ENCODE assay signal across 9 mouse cellular contexts in the genomic region with DNA sequence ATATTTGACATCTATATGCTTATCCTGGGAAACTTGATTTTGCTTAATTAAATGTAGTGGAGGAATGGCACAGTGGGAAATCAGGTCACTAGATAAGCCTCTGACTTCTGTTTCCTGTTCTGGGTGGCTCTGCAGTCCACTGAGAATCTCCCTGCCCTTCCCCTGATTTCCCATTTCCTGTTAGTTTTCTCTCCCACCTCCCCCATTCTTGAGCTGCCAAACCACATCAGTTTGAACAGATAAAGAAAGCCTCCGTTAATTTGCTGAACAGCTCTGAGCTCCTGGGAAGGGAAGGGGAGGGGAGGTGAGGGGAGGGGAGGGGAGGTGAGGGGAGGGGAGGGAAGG. TPM values are rescaled to one million over a fixed set of nuclear protein-coding genes. Genes with fewer than 3 reads are reported as not detected.
DNase-seq lines count a peak whose midpoint lies in the region; ATAC-seq and TF ChIP-seq lines count a peak whose summit lies in the region.
"Had no signal": no experiment of that assay in that cellular context is flagged by ENCODE, and none has a peak within 500 bp of the region (broad histone marks: within the 10 kb centered on the region; RNA-seq: fewer than 3 reads in every experiment).

No protein-coding gene starts in this region.

- 0% methylated on average over 1 of the region's 1 CpGs for WGBS in forebrain, postnatal 0 days
- WGBS in kidney, embryonic 14.5 days: 30% methylated on average over 1 of the region's 1 CpGs
- whole genome bisulfite sequencing in neural tube, embryonic 14.5 days: 10% methylated on average over 1 of the region's 1 CpGs

- H3K4me2 ChIP-seq in forebrain, postnatal 0 days (ENCODE audit: low read depth): no peak overlapping the region
- no peak overlapping the region for H3K4me2 ChIP-seq in kidney, embryonic 14.5 days (replicated peaks; ENCODE audit: low read depth, low read length)
- no peak overlapping the region for H3K4me2 ChIP-seq in neural tube, embryonic 14.5 days (ENCODE audit: low read depth, low read length)

- H3K27me3 ChIP-seq in forebrain, postnatal 0 days (ENCODE audit: insufficient read depth, low read length): no peaks in the 10 kb centered on the region
- no peaks in the 10 kb centered on the region for H3K27me3 ChIP-seq in kidney, embryonic 14.5 days (ENCODE audit: control insufficient read depth, insufficient read depth, low read length)
- H3K27me3 ChIP-seq in neural tube, embryonic 14.5 days (ENCODE audit: control insufficient read depth, insufficient read depth, low read length): no peaks in the 10 kb centered on the region

- H3K9ac ChIP-seq in forebrain, postnatal 0 days: no peak overlapping the region
- no peak overlapping the region for H3K9ac ChIP-seq in kidney, embryonic 14.5 days (ENCODE audit: low read depth, low read length)
- no peak overlapping the region for H3K9ac ChIP-seq in neural tube, embryonic 14.5 days (replicated peaks; ENCODE audit: low read depth, low read length)

- intact Hi-C loops in gastrocnemius, adult 2 months (cut with DNase I): no loop called here

- TF ChIP-seq CTCF in gastrocnemius, adult 2 months (IDR thresholded peaks at IDR 0.05): no peak
- no peak for TF ChIP-seq CTCF in forebrain, postnatal 0 days (IDR thresholded peaks at IDR 0.05; ENCODE audit: low read depth)

- H3K36me3 ChIP-seq in forebrain, postnatal 0 days (ENCODE audit: insufficient read depth): peaks cover 24% of the 10 kb centered on the region
- peaks cover 31% of the 10 kb centered on the region for H3K36me3 ChIP-seq in kidney, embryonic 14.5 days (ENCODE audit: control insufficient read depth, insufficient read depth, low read length)
- H3K36me3 ChIP-seq in neural tube, embryonic 14.5 days (ENCODE audit: control insufficient read depth, insufficient read depth, low read length): peaks cover 5% of the 10 kb centered on the region; the same call in 1 of the 2 replicates

- H3K4me1 ChIP-seq in forebrain, postnatal 0 days (ENCODE audit: insufficient read depth): peaks cover 7% of the 10 kb centered on the region; the same call in 1 of the 2 replicates
- peaks cover 37% of the 10 kb centered on the region for H3K4me1 ChIP-seq in kidney, embryonic 14.5 days (ENCODE audit: control insufficient read depth, insufficient read depth, low read length)
- H3K4me1 ChIP-seq in neural tube, embryonic 14.5 days (ENCODE audit: control insufficient read depth, insufficient read depth, low read length): peaks cover 9% of the 10 kb centered on the region; the same call in 1 of the 2 replicates

- no peak for DNase-seq in gastrocnemius, adult 2 months
- DNase-seq in gastrocnemius, postnatal 10 days: no peak
- DNase-seq in forebrain, postnatal 0 days: no peak
- no peak for DNase-seq in urinary bladder, postnatal 36 days (ENCODE audit: low spot score in 2 of 2)
- no peak for DNase-seq in testis, postnatal 10 days (ENCODE audit: low spot score)

- H3K9me3 ChIP-seq in forebrain, postnatal 0 days (ENCODE audit: low read length): no peaks in the 10 kb centered on the region
- no peaks in the 10 kb centered on the region for H3K9me3 ChIP-seq in kidney, embryonic 14.5 days (ENCODE audit: control insufficient read depth, low read length)
- H3K9me3 ChIP-seq in neural tube, embryonic 14.5 days (ENCODE audit: control insufficient read depth, low read length): no peaks in the 10 kb centered on the region

- peak; percentile 23; the same call in 1 of the 2 replicates for ATAC-seq in forebrain, postnatal 0 days
- ATAC-seq in kidney, embryonic 14.5 days (ENCODE audit: low FRiP score, low TSS enrichment): no peak
- peak; percentile 29; the same call in 1 of the 2 replicates for ATAC-seq in neural tube, embryonic 14.5 days (ENCODE audit: low read depth)
- no peak for ATAC-seq in cerebellum, adult (ENCODE audit: insufficient number of reproducible peaks, low FRiP score, low TSS enrichment)

- H3K27ac ChIP-seq in gastrocnemius, adult 2 months: peak overlapping the region; percentile 78
- H3K27ac ChIP-seq in forebrain, postnatal 0 days (ENCODE audit: low read depth, low read length): no peak overlapping the region
- peak overlapping the region; percentile 80 for H3K27ac ChIP-seq in kidney, embryonic 14.5 days (ENCODE audit: low read depth, low read length)
- H3K27ac ChIP-seq in neural tube, embryonic 14.5 days (ENCODE audit: low read depth, low read length): no peak overlapping the region

- H3K4me3 ChIP-seq in gastrocnemius, adult 2 months: no peak overlapping the region
- no peak overlapping the region for H3K4me3 ChIP-seq in forebrain, postnatal 0 days (ENCODE audit: low read depth, low read length)
- H3K4me3 ChIP-seq in kidney, embryonic 14.5 days (ENCODE audit: low read length): no peak overlapping the region
- H3K4me3 ChIP-seq in neural tube, embryonic 14.5 days (ENCODE audit: low read depth, low read length): no peak overlapping the region
- H3K4me3 ChIP-seq: erythroblast, embryonic 14.5 days had no signal

RNA-seq across cellular contexts. Expression of gene Gnpnat1, which starts 51.8 kb away (rescaled TPM):
- 10 to 100 TPM in 1 of 2 experiments, 1 to 10 TPM in 1; 6.0 to 10.9 TPM for total RNA-seq in gastrocnemius, adult 2 months (2021)
- 10 to 100 TPM; 11.5 to 14.8 TPM for total RNA-seq in gastrocnemius, postnatal 10 days (2021)
- total RNA-seq in forebrain, postnatal 0 days (2014; rRNA removed): 23.6 and 31.1 TPM in 2 replicates
- 14.9 and 19.2 TPM in 2 replicates for polyA plus RNA-seq in forebrain, postnatal 0 days (2015; fragmentation: Nextera tagmentation; extraction: Ambion mirVana)
- polyA plus RNA-seq in kidney, embryonic 14.5 days (2014; fragmentation: Nextera tagmentation; extraction: Ambion mirVana): 56.3 and 74.5 TPM in 2 replicates
- polyA plus RNA-seq in neural tube, embryonic 14.5 days (2014; fragmentation: Nextera tagmentation; extraction: Ambion mirVana): 30.8 and 31.0 TPM in 2 replicates
- polyA plus RNA-seq: erythroblast, embryonic 14.5 days had no signal

Comparison
In these comparisons a context has a peak if more than half of its experiments do, and no peak if none do; other contexts are left out.
1. H3K27ac ChIP-seq: peak in gastrocnemius, adult 2 months (single experiment) and kidney, embryonic 14.5 days (single experiment); none in forebrain, postnatal 0 days (single experiment) and neural tube, embryonic 14.5 days (single experiment).
2. ATAC-seq: peak in forebrain, postnatal 0 days (single experiment) and neural tube, embryonic 14.5 days (single experiment); none in kidney, embryonic 14.5 days (single experiment) and cerebellum, adult (single experiment).